Mouse (Mus musculus): ENCODE results near the gene Ly6c1.
"Not testable (repeated sequence)": the region's sequence is repeated elsewhere in the genome, so short reads cannot be mapped to it uniquely, and the experiment has no call there.

DNA sequence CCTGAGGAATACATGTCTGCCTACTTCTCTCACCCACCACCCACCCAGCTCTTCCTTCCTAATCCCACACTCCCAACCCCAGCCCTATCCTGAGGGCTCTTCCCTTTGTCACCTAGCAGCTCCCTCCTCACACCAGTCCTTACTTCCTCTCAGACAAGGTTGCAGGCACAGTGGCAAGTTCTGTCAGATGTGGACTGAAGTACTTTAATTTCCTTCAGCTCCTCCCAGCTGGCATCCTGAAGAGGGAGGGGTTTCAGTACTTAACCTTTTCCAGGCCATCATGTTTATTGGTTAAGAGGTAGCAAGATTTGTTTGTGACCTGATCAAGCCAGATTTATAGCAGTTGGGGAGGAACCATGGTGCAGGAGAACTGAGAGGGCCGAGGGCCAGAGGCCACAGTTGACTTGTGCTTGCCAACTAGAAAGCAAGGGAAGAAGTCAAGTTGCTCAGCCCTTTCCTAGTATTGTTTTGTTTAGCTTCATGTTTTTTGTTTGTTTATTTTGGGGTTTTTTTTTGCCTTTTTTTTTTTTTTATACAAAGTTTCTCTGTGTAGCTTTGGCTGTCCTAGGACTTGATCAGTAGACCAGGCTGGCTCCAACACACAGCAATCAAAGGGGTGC, at the start of gene Ly6c1:
- not testable (repeated sequence) for TF ChIP-seq POLR2A (IDR thresholded peaks at IDR 0.05; ENCODE audit: insufficient read depth, low read length); CTCF (IDR thresholded peaks at IDR 0.05; ENCODE audit: low read depth, low read length)
